Mouse (Mus musculus): Measurements from ENCODE around the gene Morn2.
A peak's percentile ranks its signal among the peaks of the same experiment; 100 is the strongest.
"Not testable (repeated sequence)": the region's sequence is repeated elsewhere in the genome, so short reads cannot be mapped to it uniquely, and the experiment has no call there.

Gene Morn2

DNA sequence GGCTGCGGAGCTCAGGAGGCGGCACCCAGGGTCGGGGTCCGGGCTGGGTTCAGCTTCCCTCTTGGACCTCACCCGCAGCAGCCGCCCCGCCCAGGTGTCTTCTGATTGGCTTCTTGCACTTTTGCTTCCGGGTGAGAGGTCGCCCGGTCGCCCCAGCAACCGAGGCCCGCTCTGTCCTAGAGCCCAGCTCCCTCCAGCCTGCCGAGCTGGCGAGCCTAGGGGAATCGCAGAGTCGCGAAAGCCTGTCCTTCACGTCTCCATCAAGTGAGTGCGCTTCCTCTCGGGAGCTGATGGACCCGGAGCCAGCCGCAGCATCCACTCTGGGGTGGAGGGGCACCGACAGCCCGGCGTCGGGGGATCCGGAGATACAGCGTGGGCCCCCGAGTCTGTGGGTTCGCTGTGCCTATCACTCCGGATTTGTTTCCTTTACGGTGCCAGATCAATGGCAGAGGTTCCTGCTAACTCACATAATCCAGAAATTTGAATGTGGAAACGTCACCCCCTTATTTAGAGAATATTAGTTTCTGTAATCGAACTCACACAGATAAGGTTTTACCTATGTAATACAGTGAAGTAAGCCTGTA is at the start of gene Morn2, which contains the start of gene Dhx57:
TSS of gene Morn2 (plus strand) at position 130 of the 584 bp plus-strand sequence.
TSS of gene Dhx57 (minus strand) at position 403 of the 584 bp plus-strand sequence.
- peak; percentile 96 for DNase-seq

GRCm38 (mm10) chr17:80241594-80241993 is 48.4 kb upstream of the Morn2 start:
- no peak for DNase-seq

GRCm38 (mm10) chr17:80243116-80243515 is 46.9 kb upstream of the Morn2 start:
- no peak for DNase-seq

GRCm38 (mm10) chr17:80252757-80253525 is 37.1 kb upstream of the Morn2 start:
- no peak for DNase-seq

DNA sequence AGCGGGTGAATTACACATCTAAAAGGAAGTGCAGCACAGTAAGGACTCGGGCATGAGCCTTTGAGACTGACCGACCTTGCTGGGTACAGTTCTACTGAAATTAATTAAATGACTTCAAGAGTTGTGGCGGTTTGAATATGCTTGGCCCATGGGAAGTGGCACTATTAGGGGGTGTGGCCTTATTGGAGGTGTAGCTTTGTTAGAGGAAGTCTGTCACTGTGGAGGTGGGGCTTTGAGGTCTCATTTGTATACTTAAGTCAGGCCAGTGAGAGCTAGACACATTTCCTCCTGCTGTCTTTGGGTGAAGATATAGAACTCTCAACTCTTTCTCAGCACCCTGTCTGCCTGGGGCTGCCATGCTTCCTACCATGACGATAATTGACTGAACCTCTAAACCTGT is 35.6 kb upstream of the Morn2 start:
- no peak for DNase-seq

- peak; percentile 38 for DNase-seq
Measured at GRCm38 (mm10) chr17:80255208-80255607, 34.8 kb upstream of the Morn2 start.

- no peak for DNase-seq
Measured at GRCm38 (mm10) chr17:80267065-80267464, 22.9 kb upstream of the Morn2 start.

DNA sequence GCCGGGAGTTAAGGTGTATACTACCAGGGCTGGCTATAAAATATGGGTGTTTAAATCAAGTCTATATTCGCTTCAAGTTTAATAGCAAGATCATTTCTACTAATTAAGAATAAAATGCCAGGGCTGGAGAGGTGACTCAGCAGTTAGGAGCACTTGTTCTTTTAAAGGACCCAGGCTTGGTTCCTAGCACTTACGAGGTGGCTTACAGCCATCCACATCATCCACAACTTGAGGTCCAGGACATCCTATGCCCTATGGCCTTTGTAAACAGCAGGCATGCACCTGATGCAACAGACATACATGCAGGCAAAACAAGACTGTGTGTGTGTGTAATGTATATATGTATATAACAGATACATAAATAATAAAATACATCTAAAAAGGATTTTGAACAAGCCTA is 21.9 kb upstream of the Morn2 start:
- no peak for DNase-seq

- not testable (repeated sequence) for DNase-seq
Measured at GRCm38 (mm10) chr17:80270622-80271021, 19.4 kb upstream of the Morn2 start.

GRCm38 (mm10) chr17:80278255-80278654 is 11.7 kb upstream of the Morn2 start:
- DNase-seq, result no peak

DNA sequence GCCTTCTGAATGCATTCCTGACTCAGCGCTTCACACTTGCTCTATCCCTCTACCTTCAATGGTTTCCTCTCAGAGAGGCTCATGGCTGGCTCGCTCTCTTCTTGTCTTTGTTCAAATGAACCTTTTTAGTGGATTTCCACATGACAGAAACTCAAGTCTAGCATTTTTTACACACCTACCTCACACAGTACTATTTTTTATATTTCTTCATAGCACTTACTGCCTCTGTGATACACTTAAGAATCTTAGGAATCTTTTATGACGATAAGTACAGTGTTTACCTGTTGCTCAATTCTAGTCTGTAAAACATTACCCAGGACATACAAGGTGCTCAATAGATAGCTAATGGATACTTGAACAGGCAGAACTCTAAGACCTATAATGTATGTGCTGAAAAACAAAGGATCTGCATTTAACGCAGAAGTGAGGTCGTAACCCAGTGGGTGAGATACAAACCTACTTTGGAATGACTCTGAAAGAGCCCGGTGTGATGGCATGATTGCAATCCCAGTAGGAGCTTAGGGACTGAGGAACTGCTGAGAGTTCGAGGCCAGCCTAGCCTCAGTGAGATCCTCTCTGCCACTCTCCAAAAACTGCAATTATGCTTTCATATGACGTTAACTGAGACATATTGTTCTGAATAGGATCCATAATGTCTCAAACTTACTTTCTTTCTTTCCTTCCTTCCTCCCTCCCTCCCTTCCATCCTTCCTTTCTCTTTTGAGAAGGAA is 10.5 kb upstream of the Morn2 start:
- DNase-seq, result no peak

DNA sequence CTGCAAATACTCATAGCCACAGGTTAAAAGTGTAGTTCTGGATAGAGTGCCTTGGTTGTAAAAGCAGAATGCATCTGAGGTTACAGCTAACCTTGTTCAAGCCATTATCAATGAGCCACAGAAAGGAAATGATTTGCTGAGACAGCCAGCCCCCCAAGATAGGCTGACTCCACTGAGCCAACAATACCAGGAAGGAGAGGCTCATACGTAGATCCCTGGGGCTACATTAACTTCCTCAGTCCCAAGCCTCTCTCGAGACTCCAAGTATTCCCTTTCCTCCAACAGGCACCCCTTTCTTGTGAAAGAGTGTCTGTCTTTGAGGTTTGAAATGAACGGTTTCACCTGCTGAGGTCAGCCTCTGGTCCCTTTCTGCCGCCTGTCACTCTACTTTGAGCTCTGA is 5.6 kb upstream of the Morn2 start:
- no peak for DNase-seq

DNA sequence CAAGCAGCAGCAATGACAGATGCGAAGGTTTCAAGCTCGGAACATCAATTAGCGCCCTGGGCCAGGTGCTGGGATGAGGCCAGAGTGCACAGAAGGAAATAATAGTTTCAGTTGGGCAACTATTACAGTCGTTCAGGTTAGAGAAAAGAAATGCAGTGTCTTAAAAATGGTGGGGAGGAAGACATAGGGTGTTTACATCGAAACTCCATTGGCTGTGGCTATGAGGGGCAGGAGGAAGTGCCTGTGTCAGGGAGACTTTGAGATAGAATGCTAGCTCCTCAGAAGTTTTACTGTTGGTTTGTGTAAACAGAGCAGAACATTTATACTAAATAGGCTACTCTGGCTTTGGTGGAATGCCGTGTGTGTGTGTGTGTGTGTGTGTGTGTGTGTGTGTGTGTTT is 2.0 kb upstream of the Morn2 start:
- no peak for DNase-seq

- no peak for DNase-seq
Measured at GRCm38 (mm10) chr17:80289280-80290073, 526 bp upstream of the Morn2 start.

- peak; percentile 17 for DNase-seq
Measured at GRCm38 (mm10) chr17:80291148-80291547, 1.1 kb downstream of the Morn2 start.

DNA sequence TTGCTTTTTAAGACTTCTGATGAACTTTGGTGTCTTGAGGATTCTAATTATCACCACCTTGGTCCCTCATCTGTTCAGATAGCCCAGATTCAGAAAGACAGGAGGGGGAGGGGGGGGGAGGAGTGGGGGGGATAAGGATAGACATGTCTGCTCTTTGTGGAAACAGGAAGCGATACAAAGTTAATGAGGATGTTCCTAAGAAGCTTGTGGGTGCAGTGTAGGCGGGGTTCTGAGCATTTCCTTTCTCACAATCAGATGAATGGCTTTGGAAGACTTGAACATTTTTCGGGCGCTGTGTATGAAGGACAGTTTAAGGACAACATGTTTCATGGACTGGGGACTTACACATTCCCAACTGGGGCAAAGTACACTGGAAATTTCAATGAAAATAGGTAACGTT is 5.3 kb downstream of the Morn2 start:
- no peak for DNase-seq

DNA sequence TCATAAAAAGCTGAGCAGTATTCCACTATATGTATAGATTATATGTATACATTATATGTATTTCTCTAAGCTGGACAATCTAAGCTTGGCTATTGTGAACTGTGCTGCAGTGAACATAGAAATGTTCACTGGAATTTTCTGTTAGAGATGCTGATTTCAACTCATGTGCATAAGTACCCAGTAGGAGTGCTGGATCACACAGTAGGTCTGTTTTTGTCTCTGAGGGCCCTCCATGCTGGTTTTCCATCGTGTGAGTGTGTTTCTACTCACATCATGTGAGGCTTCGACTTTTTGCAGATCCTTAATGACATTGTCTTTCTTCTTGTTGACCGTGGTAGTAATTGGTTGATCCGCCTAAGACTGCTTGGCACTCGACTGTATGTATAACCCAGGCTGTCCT is 8.8 kb downstream of the Morn2 start:
- no peak for DNase-seq

GRCm38 (mm10) chr17:80307251-80307650 is 17.2 kb downstream of the Morn2 start, which contains the start of gene Arhgef33:
Gene Arhgef33, plus strand, starts transcription at chr17:80307407.
- no peak for DNase-seq

DNA sequence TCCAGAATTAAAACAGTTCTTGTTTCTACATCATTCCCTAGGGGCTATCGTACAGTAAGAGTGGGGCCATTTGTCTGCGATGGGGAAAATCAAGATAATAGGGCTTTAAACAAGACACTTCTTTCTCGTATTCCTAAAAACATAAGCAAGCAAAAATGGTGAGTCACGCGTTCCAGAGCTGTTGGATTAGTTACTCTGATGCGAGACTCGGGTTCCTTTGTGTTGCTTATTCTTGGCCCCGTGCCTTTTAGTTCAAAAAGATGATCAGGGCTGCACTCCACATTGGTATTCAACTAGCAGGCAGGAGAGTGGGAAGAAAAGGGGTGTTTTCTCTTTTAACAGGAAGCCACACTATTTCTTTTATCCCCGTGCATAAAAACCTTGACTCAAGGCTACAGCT is 21.8 kb downstream of the Morn2 start:
- DNase-seq, result no peak

DNA sequence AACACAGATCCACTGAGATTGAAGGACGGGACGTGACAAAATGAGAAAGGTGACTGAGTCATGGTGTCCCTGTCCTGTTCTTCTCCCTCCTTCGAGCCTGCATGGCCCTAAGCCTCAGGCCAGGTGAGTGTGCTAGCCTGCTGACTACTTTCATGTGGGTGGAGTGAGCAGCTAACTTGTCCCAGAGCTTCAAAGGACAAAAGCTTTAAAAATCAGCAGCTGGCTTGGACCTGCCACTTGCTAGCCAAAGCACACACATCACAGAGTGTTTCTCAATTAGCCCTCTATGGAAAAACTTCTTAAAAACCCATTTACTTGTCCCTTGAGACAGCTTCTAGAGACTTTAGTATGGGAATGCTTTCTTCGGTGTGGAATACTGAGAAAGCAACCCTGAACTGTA is 22.4 kb downstream of the Morn2 start:
- no peak for DNase-seq

DNA sequence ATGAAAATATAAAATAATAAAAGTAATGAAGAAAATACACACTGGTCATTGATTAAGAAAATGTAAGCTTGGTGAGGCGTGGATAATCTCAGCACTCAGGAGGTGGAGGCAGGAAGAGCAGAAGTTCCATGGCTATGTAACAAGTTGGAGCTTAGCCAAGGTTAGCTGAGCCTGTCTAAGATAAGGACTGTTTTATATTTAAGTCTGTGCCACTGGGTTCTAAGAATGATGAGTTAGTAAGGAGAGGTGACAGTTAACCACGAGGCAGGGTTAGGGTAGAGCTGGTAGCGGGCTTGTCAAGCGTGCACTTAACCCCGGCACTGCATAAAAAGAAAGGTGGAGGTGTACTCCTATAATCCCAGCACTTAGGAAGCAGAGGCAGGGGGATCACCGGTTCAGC is 32.2 kb downstream of the Morn2 start:
- no peak for DNase-seq

DNA sequence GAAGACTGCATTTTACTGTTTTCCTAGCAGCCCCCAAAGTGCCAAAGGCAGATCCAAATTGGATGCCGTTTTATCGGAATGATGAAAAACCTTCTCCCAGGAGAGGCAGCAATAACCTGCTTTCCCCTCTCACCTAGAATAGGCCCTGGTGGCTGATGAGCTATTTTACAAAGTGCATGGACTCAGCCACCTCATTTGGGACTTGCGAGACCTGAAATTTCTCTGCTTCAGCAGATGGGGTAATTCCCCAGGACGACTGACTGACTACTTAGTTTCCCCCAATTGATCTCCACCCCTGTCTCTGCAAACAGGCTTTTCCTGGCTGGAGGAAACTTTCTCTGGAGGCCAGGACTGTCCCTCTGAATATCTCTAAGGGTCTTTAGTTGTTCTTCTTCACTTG is 33.0 kb downstream of the Morn2 start:
- DNase-seq, result no peak

DNA sequence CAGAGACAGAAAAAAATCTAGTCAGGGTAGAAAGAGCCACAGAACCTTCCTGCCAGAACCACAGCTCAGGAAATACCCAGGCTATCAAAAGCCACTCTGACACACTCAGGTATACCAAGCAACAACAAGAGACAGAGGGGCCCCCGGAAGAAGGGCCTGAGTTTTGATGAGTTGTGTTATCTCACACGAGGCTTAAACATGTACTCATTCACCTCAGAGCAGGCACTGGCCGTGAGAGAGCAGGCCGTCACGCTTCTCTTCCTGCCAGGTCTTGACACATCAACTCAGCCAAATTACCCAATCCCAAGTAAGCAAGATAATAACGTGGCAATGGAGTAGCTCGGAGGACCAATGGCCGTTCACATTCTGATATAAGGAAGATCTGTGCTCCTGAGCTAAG is 33.7 kb downstream of the Morn2 start:
- DNase-seq, result no peak

All from kidney, adult 11 months (tissue).